Mouse (Mus musculus) right cerebral cortex, postnatal 36 days (tissue): ENCODE measurements around the gene Sp6.

ENCODE experiments used
- DNase-seq, 2 experiments: peaks; one replicate each; pipeline ENCODE4 v3.0.0; 2022; ENCODE audit warnings: low spot score in 2 of 2, mixed read lengths in 1 of 2

The Sp6 gene

DNA sequence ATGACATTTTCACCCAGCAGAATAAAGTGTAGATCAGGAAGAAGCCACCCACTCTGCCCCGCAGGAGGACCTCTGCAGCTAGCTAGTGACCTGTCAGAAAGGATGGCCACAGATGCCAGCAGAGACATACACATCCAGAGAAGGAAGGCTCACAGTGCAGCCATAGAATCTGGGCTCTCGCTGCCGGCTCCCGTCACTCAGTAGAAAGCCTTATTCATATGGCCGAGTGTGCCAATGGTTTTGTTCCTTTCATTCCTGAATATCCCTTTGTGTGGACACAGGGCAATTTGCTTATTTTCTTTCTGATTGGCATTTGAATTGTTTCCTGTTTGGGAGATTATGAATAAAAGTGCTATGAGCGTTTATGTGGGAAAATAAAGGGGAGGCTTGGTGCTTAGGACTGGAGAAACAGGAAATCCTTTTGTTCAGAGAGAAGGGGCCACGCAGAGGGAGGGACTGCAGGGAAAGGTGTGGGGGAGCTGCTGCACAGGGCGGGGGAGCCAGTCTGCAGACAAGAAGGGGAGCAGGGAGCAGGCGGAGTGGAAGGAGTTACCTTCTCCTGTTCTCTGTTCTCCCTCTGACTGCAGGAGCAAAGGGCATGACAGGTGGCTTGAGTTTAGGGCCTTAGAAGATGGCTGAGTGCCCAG, 50.2 kb downstream of the Sp6 start:
- no peak for DNase-seq

DNA sequence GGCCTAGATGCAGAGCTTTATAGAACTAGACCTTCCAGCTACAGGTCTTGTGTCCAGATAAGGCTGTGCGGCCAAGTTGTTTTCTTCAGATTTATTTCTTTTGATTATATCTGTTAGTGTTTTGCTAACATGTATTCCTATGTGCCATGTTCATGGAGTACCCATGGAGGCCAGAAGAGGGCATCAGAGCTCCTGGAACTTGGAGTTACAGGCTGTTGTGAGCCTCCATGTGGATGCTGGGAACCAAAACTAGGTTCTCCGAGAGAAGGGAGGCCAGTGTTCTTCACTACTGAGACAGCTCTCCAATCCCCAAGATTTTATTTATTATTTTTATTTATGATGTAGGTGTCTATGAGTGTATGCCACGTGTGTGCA, 50.7 kb downstream of the Sp6 start:
- no peak for DNase-seq

DNA sequence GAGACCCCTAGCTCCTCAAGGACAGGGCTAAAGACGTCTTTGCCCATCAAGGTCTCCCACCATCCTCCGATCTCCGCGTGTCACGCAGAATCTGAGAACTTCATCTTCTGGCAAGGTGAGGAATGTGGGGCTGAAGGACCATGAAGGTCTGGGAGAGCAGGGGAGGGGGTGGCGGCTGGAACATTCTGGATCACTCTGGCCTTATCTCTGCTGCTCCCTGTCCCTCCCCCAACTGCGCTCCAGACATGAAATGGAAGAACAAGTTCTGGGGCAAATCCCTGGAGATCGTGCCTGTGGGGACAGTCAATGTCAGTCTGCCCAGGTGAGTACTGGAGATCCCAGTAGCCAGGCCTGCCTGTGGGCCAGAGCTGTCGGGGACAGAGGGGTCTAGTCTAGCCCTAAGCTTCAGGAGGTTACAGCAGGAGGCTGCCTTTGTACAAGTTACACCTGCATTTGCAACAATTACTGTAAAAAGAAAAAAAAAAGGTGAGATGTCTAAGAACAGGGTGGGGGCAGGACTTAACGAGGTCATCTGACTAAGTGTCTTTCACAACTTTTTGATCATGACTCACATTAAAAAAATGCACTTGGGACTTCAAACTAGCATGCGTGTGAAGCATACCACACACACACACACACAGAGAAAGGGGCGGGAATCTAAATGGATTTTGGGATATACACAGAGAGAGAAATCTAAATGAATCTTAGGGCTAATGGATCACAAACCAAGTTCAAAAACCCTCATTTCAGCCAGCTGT, 52.5 kb downstream of the Sp6 start:
- DNase-seq, result no peak

DNA sequence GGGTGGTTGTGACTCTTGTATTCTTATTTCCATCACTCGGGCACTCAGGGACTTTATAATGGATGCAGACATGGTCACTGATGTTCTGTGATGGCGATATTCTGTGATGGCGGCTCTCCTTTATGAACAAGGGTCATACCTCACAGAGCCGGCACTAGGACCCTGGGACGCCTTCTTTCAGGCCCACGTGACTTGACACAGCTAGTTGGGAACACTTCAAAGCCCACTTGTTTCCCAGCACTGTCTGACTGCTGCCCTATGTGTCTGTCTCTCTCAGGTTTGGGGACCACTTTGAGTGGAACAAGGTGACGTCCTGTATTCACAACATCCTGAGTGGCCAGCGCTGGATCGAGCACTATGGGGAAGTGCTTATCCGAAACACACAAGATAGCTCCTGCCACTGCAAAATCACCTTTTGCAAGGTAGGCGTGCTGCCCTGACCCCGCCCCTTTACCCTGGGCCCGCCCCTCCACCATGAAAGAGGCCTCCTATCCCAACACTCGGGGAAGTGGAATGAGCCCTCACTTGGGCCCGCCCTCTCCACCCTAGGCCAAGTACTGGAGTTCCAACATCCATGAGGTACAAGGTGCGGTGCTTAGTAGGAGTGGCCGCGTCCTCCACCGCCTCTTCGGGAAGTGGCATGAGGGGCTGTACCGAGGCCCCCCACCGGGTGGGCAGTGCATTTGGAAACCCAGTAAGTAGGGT, 53.6 kb downstream of the Sp6 start:
- no peak for DNase-seq

DNA sequence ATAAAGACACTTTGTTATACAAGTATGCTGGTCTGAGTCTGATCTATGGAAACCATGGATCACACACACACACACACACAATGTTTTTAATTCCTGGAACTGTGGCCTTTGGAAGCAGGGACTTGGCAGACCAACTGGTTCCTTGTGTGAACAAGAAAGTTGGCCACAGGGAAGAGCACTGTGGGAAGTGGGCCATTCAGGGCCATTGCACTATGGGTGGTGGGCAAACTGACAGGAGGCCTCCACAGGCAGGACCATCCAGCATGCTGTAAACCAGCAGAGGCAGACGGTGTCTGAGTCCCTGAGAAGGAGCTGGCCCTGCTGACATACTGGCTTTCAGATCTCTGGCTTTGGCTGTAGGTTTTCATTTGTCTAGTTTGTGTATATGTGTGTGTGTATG, 56.1 kb downstream of the Sp6 start:
- no peak for DNase-seq

DNA sequence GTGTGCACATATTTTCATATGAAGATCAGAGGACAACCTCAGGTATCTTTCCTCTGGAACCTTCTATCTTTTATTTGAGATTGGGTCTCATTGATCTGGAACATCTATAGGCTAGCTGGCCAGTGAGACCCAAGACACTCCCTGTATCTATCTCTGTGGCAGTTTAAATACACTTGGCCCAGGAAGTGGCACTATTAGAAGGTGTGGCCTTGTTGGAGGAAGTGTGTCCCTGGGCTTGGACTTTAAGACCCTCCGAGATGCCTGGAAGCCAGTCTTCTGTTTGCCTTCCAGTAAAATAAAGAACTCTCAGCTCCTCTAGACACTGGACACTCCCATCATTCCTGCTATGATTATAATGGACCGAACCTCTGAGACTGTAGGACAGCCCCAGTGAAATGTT, 56.6 kb downstream of the Sp6 start:
- no peak for DNase-seq

DNA sequence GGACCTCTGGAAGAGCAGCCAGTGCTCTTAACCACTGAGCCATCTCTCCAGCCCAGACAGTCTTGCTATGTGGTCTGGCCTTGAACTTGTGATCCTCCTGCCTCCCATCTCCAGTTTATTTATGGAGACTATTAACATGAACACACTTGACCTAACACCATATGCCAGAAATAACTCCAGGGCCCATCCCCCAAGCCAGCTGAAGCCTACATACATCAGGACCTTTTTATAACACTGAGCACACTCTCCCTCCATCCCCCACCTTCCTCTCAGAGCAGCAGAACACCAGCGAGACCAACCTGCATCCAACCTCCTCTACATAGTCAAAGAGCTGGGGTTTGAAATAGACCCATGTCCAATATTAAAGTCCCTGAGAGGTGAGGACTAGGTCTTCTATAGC, 57.9 kb downstream of the Sp6 start:
- no peak for DNase-seq

DNA sequence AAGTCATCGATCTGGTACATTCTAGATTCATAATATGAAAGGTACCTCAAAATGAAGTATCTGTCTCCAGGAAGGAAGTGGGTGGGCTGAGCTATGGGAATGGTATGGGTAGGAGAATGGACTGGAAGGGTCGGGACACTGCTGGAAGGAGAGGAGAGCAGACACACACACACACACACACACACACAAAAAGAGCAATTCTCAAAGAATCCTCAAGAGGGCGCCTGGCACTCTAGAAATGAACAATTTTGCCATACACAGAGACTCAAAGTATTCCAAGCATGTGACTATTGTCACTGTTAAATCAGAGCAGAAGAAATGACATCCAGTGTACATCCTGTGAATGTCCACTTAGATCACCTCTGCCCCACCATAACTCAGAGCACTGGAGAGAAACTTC, 59.3 kb downstream of the Sp6 start:
- DNase-seq, result peak in 1 of 2 experiments; percentile 36

DNA sequence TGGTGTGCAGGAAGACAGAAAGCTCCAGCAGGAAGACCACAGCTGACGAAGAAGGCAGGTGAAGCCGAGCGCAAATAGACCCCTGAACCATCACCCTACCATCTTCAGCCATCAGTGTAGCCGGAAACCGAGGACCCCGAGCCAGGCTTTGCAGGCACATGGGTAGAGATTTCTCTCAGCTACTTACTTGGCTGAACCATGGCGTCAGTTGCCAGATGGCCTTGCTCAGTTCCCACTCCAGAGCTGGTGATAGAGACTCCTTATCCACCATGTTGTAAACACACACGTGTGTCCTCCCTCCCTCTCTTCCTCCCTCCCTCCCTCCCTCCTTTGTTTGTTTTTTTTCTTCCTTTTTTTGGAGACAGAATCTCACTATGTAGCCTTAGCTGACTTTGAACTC, 61.0 kb downstream of the Sp6 start:
- DNase-seq, result no peak
